Mouse (Mus musculus) liver, embryonic 16.5 days (tissue): Measurements from ENCODE around the gene AF067061. TPM values are rescaled to one million over a fixed set of nuclear protein-coding genes. Genes with fewer than 3 reads are reported as not detected.
"Not testable (repeated sequence)": the region's sequence is repeated elsewhere in the genome, so short reads cannot be mapped to it uniquely, and the experiment has no call there.

Experiments used
- ATAC-seq: fragments of 200-750 bp; cut with Nextera tagmentation; 2 replicates; pipeline ENCODE4 v1.8.0; 2017; ENCODE audit warnings: low read depth, mild to moderate bottlenecking, moderate number of reproducible peaks, moderate library complexity
- H3K27ac ChIP-seq: fragments of 300-500 bp; sonication (generic); 2 replicates; pipeline ENCODE4 v1.5.1; 2014; ENCODE audit warnings: mild to moderate bottlenecking, low read length
- H3K27me3 ChIP-seq: fragments of 300-500 bp; sonication (generic); 2 replicates; pipeline ENCODE4 v1.6.1; 2014; ENCODE audit warnings: low read depth, low read length, mixed read lengths; ENCODE audit not compliant: control insufficient read depth, insufficient read depth
- H3K36me3 ChIP-seq: fragments of 300-500 bp; sonication (generic); 2 replicates; pipeline ENCODE4 v1.6.1; 2014; ENCODE audit warnings: mild to moderate bottlenecking; ENCODE audit not compliant: control insufficient read depth, insufficient read depth
- H3K4me1 ChIP-seq: fragments of 300-500 bp; sonication (generic); 2 replicates; pipeline ENCODE4 v1.6.1; 2014; ENCODE audit warnings: low read depth, low read length, mixed read lengths; ENCODE audit not compliant: control insufficient read depth
- H3K4me2 ChIP-seq: fragments of 300-500 bp; sonication (generic); 2 replicates; pipeline ENCODE4 v1.6.1; 2014; ENCODE audit warnings: low read depth, low read length, mixed read lengths
- H3K4me3 ChIP-seq: fragments of 300-500 bp; sonication (generic); 2 replicates; pipeline ENCODE4 v1.5.1; 2014; ENCODE audit warnings: low read depth, mild to moderate bottlenecking, low read length
- H3K9ac ChIP-seq: fragments of 300-500 bp; sonication (generic); 2 replicates; pipeline ENCODE4 v1.6.1; 2014; ENCODE audit warnings: low read depth, low read length
- H3K9me3 ChIP-seq: fragments of 300-500 bp; sonication (generic); replicated peaks from 2 replicates; pipeline ENCODE4 v1.6.1; 2016; ENCODE audit warnings: low read length; ENCODE audit not compliant: control insufficient read depth
- WGBS: fragments of 180-500 bp; shearing (Covaris S2); extraction: QIAGEN DNeasy Blood & Tissue Kit; methylation state at CpG from one replicate; pipeline ENCODE4 v1.1.7; 2014; ENCODE audit not compliant: insufficient replicate concordance; 5-methylcytosine and 5-hydroxymethylcytosine counted together
- polyA plus RNA-seq: library from polyadenylated mRNA; unstranded; fragments of >200 nt; fragmentation: Nextera tagmentation; extraction: Ambion mirVana; gene quantifications from 2 replicates; pipeline ENCODE4 v1.2.1, GENCODE M21; 2015

The AF067061 gene
- not detected in 2 replicates for polyA plus RNA-seq

- not testable (repeated sequence) for H3K9me3 ChIP-seq, ATAC-seq, H3K9ac ChIP-seq, H3K4me3 ChIP-seq, H3K27me3 ChIP-seq, H3K27ac ChIP-seq, H3K4me2 ChIP-seq, H3K36me3 ChIP-seq, H3K4me1 ChIP-seq
- WGBS, result 70% methylated on average over 2 of the region's 2 CpGs
Observed at GRCm38 (mm10) chr13:120262870-120263269, at the start of gene AF067061. Gene AF067061 (plus strand): TSS chr13:120263114.

GRCm38 (mm10) chr13:120215847-120216246, 47.1 kb upstream of the AF067061 start, which contains the start of gene Gm21762:
Gene Gm21762 (minus strand): TSS chr13:120215947.
- no CpG with 5 or more reads among the region's 2 CpGs for WGBS
- H3K9ac ChIP-seq, H3K4me1 ChIP-seq, H3K9me3 ChIP-seq, ATAC-seq, H3K27ac ChIP-seq, H3K36me3 ChIP-seq, H3K4me3 ChIP-seq, H3K27me3 ChIP-seq, H3K4me2 ChIP-seq: not testable (repeated sequence)

- H3K4me2 ChIP-seq, result not testable (repeated sequence)
Observed at GRCm38 (mm10) chr13:120220922-120221321, 42.0 kb upstream of the AF067061 start.

GRCm38 (mm10) chr13:120223012-120223659, 39.8 kb upstream of the AF067061 start:
- 80% methylated on average over 16 of the region's 25 CpGs for WGBS
- H3K27ac ChIP-seq, H3K36me3 ChIP-seq, H3K4me2 ChIP-seq, H3K9me3 ChIP-seq, H3K4me1 ChIP-seq, ATAC-seq, H3K27me3 ChIP-seq, H3K4me3 ChIP-seq, H3K9ac ChIP-seq: not testable (repeated sequence)

More at GRCm38 (mm10) chr13:120220922-120221321, 42.0 kb upstream of the AF067061 start:
- not testable (repeated sequence) for H3K27ac ChIP-seq, ATAC-seq, H3K9me3 ChIP-seq, H3K4me1 ChIP-seq, H3K4me3 ChIP-seq, H3K9ac ChIP-seq, H3K36me3 ChIP-seq, H3K27me3 ChIP-seq
- WGBS, result 61% methylated on average over 5 of the region's 5 CpGs

- ATAC-seq, result not testable (repeated sequence)
Observed at GRCm38 (mm10) chr13:120231798-120232197, 31.1 kb upstream of the AF067061 start.

GRCm38 (mm10) chr13:120232447-120233049, 30.4 kb upstream of the AF067061 start:
- not testable (repeated sequence) for H3K4me3 ChIP-seq, H3K27ac ChIP-seq, H3K36me3 ChIP-seq, H3K27me3 ChIP-seq, H3K4me1 ChIP-seq, H3K9ac ChIP-seq, ATAC-seq, H3K4me2 ChIP-seq, H3K9me3 ChIP-seq
- 60% methylated on average over 13 of the region's 25 CpGs for WGBS

More at GRCm38 (mm10) chr13:120231798-120232197, 31.1 kb upstream of the AF067061 start:
- H3K27me3 ChIP-seq, H3K4me2 ChIP-seq, H3K9ac ChIP-seq, H3K9me3 ChIP-seq, H3K36me3 ChIP-seq, H3K27ac ChIP-seq, H3K4me3 ChIP-seq, H3K4me1 ChIP-seq: not testable (repeated sequence)
- WGBS, result 77% methylated on average over 17 of the region's 17 CpGs

GRCm38 (mm10) chr13:120238811-120239210, 24.1 kb upstream of the AF067061 start, which contains the start of gene Gm21731:
Gene Gm21731 (plus strand): TSS chr13:120239111.
- not testable (repeated sequence) for H3K4me2 ChIP-seq, H3K36me3 ChIP-seq, ATAC-seq, H3K9me3 ChIP-seq, H3K27ac ChIP-seq, H3K4me3 ChIP-seq, H3K4me1 ChIP-seq, H3K9ac ChIP-seq, H3K27me3 ChIP-seq

- not testable (repeated sequence) for ATAC-seq, H3K9ac ChIP-seq, H3K27me3 ChIP-seq, H3K27ac ChIP-seq, H3K36me3 ChIP-seq, H3K4me2 ChIP-seq, H3K9me3 ChIP-seq, H3K4me1 ChIP-seq, H3K4me3 ChIP-seq
- WGBS, result 49% methylated on average over 2 of the region's 3 CpGs
Observed at GRCm38 (mm10) chr13:120251208-120251924, 11.5 kb upstream of the AF067061 start.
